8 mouse cellular contexts compared by ENCODE assay signal in genomic region chr3:146521652-146522020, GRCm38 (mm10). TPM values are rescaled to one million over a fixed set of nuclear protein-coding genes. Genes with fewer than 3 reads are reported as not detected.
A peak's percentile ranks its signal among the peaks of the same experiment; 100 is the strongest.
DNase-seq lines count a peak whose midpoint lies in the region; ATAC-seq and TF ChIP-seq lines count a peak whose summit lies in the region.

No protein-coding gene starts in this region.

- TF ChIP-seq EP300 in stomach, postnatal 0 days (optimal IDR thresholded peaks at IDR 0.05), result no peak

- H3K4me2 ChIP-seq in limb, embryonic 15.5 days, result peak overlapping the region; percentile 61
- H3K4me2 ChIP-seq in stomach, postnatal 0 days (replicated peaks; ENCODE audit: low read depth), result peak overlapping the region; percentile 71

- peak overlapping the region; percentile 77; the same call in 1 of the 2 replicates for H3K9ac ChIP-seq in limb, embryonic 15.5 days
- H3K9ac ChIP-seq in stomach, postnatal 0 days (ENCODE audit: low read length), result peak overlapping the region; percentile 86; the same call in 1 of the 2 replicates

- 14% methylated on average over 8 of the region's 8 CpGs for WGBS in limb, embryonic 15.5 days
- WGBS in stomach, postnatal 0 days, result 13% methylated on average over 8 of the region's 8 CpGs

- H3K27me3 ChIP-seq in limb, embryonic 15.5 days, result no peaks in the 10 kb centered on the region
- H3K27me3 ChIP-seq in stomach, postnatal 0 days (ENCODE audit: control insufficient read depth, insufficient read depth, low read length), result no peaks in the 10 kb centered on the region

- TF ChIP-seq CTCF in gastrocnemius, adult 2 months (IDR thresholded peaks at IDR 0.05), result no peak
- no peak for TF ChIP-seq CTCF in stomach, postnatal 0 days (IDR thresholded peaks at IDR 0.05; ENCODE audit: low read depth)

- peaks cover 16% of the 10 kb centered on the region for H3K36me3 ChIP-seq in limb, embryonic 15.5 days
- peaks cover 5% of the 10 kb centered on the region; the same call in 1 of the 2 replicates for H3K36me3 ChIP-seq in stomach, postnatal 0 days (ENCODE audit: control insufficient read depth, insufficient read depth, low read length)

- H3K27ac ChIP-seq in gastrocnemius, adult 2 months, result peak overlapping the region; percentile 99
- H3K27ac ChIP-seq in limb, embryonic 15.5 days, result peak overlapping the region; percentile 99
- peak overlapping the region; percentile 99 for H3K27ac ChIP-seq in stomach, postnatal 0 days (replicated peaks)

- intact Hi-C loops in gastrocnemius, adult 2 months (cut with DNase I), result loop anchor here (2.0 to 5.0 kb wide), 2 partner anchors 21 to 119 kb away; partner anchors contain the start of gene Ssx2ip

- ATAC-seq in limb, embryonic 15.5 days (ENCODE audit: insufficient number of reproducible peaks, low FRiP score, low TSS enrichment, low read depth), result no peak
- ATAC-seq in stomach, postnatal 0 days (ENCODE audit: low FRiP score, low TSS enrichment), result no peak

- peaks cover 3% of the 10 kb centered on the region; the same call in 1 of the 2 replicates for H3K4me1 ChIP-seq in limb, embryonic 15.5 days
- no peaks in the 10 kb centered on the region for H3K4me1 ChIP-seq in stomach, postnatal 0 days (replicated peaks; ENCODE audit: control insufficient read depth, insufficient read depth)

- H3K4me3 ChIP-seq in gastrocnemius, adult 2 months, result peak overlapping the region; percentile 84
- peak overlapping the region; percentile 78 for H3K4me3 ChIP-seq in limb, embryonic 15.5 days
- peak overlapping the region; percentile 85 for H3K4me3 ChIP-seq in stomach, postnatal 0 days (ENCODE audit: low read depth, low read length)

- no peaks in the 10 kb centered on the region for H3K9me3 ChIP-seq in limb, embryonic 15.5 days
- H3K9me3 ChIP-seq in stomach, postnatal 0 days (ENCODE audit: control insufficient read depth, low read length), result no peaks in the 10 kb centered on the region

- DNase-seq in gastrocnemius, adult 2 months, result no peak
- DNase-seq in gastrocnemius, postnatal 10 days, result no peak
- DNase-seq in thymus, postnatal 4 days, result peak; percentile 19
- DNase-seq in thymus, postnatal 36 days, result no peak
- DNase-seq in stomach, postnatal 0 days (ENCODE audit: low spot score), result no peak
- DNase-seq in adrenal gland, postnatal 14 days, result no peak
- no peak for DNase-seq in right cerebral cortex, postnatal 36 days (ENCODE audit: low spot score in 2 of 2)

RNA-seq across cellular contexts. Expression of gene Rpf1, which starts 0.4 kb away (rescaled TPM):
- total RNA-seq in gastrocnemius, adult 2 months (2021), result 10 to 100 TPM; 12.3 to 12.8 TPM
- 10 to 100 TPM; 15.2 to 17.8 TPM for total RNA-seq in gastrocnemius, postnatal 10 days (2021)
- polyA plus RNA-seq in limb, embryonic 15.5 days (2015; fragmentation: Nextera tagmentation; extraction: Ambion mirVana), result 43.2 and 44.9 TPM in 2 replicates
- polyA plus RNA-seq in stomach, postnatal 0 days (2015; fragmentation: Nextera tagmentation; extraction: Ambion mirVana), result 30.8 and 31.2 TPM in 2 replicates
- total RNA-seq in adrenal gland, postnatal 14 days (2021), result 29.9 and 37.0 TPM in 2 replicates

RNA-seq across cellular contexts. Expression of gene Gng5, which starts 22.0 kb away (rescaled TPM):
- total RNA-seq in gastrocnemius, adult 2 months (2021), result 100 to 1,000 TPM; 409 to 580 TPM
- 100 to 1,000 TPM; 278 TPM for total RNA-seq in gastrocnemius, postnatal 10 days (2021)
- 729 and 820 TPM in 2 replicates for polyA plus RNA-seq in limb, embryonic 15.5 days (2015; fragmentation: Nextera tagmentation; extraction: Ambion mirVana)
- 1,101 and 1,141 TPM in 2 replicates for polyA plus RNA-seq in stomach, postnatal 0 days (2015; fragmentation: Nextera tagmentation; extraction: Ambion mirVana)
- 286 and 296 TPM in 2 replicates for total RNA-seq in adrenal gland, postnatal 14 days (2021)

RNA-seq across cellular contexts. Expression of gene Spata1, which starts 22.1 kb away (rescaled TPM):
- total RNA-seq in gastrocnemius, adult 2 months (2021), result 1 to 10 TPM; 4.4 to 5.4 TPM
- total RNA-seq in gastrocnemius, postnatal 10 days (2021), result 1 to 10 TPM; 2.0 to 2.4 TPM
- 4.2 and 4.7 TPM in 2 replicates for polyA plus RNA-seq in limb, embryonic 15.5 days (2015; fragmentation: Nextera tagmentation; extraction: Ambion mirVana)
- 1.1 and 2.4 TPM in 2 replicates for polyA plus RNA-seq in stomach, postnatal 0 days (2015; fragmentation: Nextera tagmentation; extraction: Ambion mirVana)
- 2.4 and 3.4 TPM in 2 replicates for total RNA-seq in adrenal gland, postnatal 14 days (2021)

RNA-seq across cellular contexts. Expression of gene Uox, which starts 48.6 kb away (rescaled TPM):
- total RNA-seq in gastrocnemius, adult 2 months (2021), result not detected
- total RNA-seq in gastrocnemius, postnatal 10 days (2021), result under 1 TPM in 1 of 2 experiments, not detected in 1; 0.32 TPM
- polyA plus RNA-seq in limb, embryonic 15.5 days (2015; fragmentation: Nextera tagmentation; extraction: Ambion mirVana), result 1.0 and 1.2 TPM in 2 replicates
- 0.25 and 0.29 TPM in 2 replicates for polyA plus RNA-seq in stomach, postnatal 0 days (2015; fragmentation: Nextera tagmentation; extraction: Ambion mirVana)
- 4.5 and 109 TPM in 2 replicates for total RNA-seq in adrenal gland, postnatal 14 days (2021)
